Mouse (Mus musculus) erythroblast, embryonic 14.5 days (primary cell): ENCODE data around the gene Olfr1447. TPM values are rescaled to one million over a fixed set of nuclear protein-coding genes. Genes with fewer than 3 reads are reported as not detected.

ENCODE experiments used
- H3K27me3 ChIP-seq: 2 replicates; pipeline ENCODE4 v1.6.1; 2012; ENCODE audit warnings: inconsistent platforms; ENCODE audit not compliant: control insufficient read depth
- H3K36me3 ChIP-seq: 2 replicates; pipeline ENCODE4 v1.6.1; 2012; ENCODE audit warnings: mild to moderate bottlenecking, inconsistent platforms; ENCODE audit not compliant: control insufficient read depth
- H3K4me1 ChIP-seq: 2 replicates; pipeline ENCODE4 v1.6.1; 2012; ENCODE audit warnings: inconsistent platforms; ENCODE audit not compliant: control insufficient read depth
- H3K4me3 ChIP-seq: replicated peaks from 2 replicates; pipeline ENCODE3; 2012; ENCODE audit warnings: moderate library complexity, mild to moderate bottlenecking, inconsistent platforms
- H3K9me3 ChIP-seq: 2 replicates; pipeline ENCODE4 v1.6.1; 2012; ENCODE audit warnings: low read length, inconsistent platforms, mixed read lengths; ENCODE audit not compliant: control insufficient read depth
- GATA1 ChIP-seq: IDR thresholded peaks from 2 replicates; pipeline ENCODE4 v1.6.1; 2012; ENCODE audit warnings: low read length, inconsistent platforms, mixed read lengths
- TAL1 ChIP-seq: IDR thresholded peaks from 3 replicates; pipeline ENCODE4 v1.6.1; 2012; ENCODE audit warnings: low read length, inconsistent platforms, mixed read lengths
- polyA plus RNA-seq: library from polyadenylated mRNA; stranded (reverse); fragments of >175 nt; gene quantifications from 2 replicates; pipeline ENCODE4 v1.2.3, GENCODE M21; 2012

Gene Olfr1447
- polyA plus RNA-seq: not detected in 2 replicates

DNA sequence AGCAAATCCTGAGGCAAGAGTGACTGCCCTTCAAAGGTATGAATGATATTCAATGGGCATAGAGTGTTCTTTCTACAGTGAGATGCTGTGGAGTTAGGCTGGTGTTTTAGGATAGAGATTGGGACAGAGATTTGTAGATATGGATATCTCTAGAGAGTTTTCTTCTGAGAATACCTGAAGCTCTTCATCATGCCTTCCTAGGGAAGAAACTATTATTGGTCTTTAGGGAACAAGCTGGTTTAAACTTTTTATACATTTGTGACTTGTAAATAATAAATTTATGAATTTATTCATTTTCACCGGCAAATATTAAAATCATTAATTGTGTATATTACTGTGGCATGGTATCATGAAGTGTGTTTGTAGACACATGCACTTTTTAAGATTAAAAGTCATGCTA is at the start of gene Olfr1447:
TSS of gene Olfr1447 (minus strand) at position 101 of the 400 bp plus-strand sequence.
- Histone ChIP-seq H3K36me3 (no peaks in the 10 kb centered on the region), H3K4me3 (no peak within 1 kb of the TSS), H3K27me3 (no peaks in the 10 kb centered on the region), H3K4me1 (no peaks in the 10 kb centered on the region), H3K9me3 (peaks cover 2% of the 10 kb centered on the region; the same call in 1 of the 2 replicates)
- TF ChIP-seq GATA1: no peak
- TF ChIP-seq TAL1: no peak

- no peak for TF ChIP-seq GATA1
- no peak for TF ChIP-seq TAL1
- Histone ChIP-seq H3K4me1 (no peaks in the 10 kb centered on the region), H3K36me3 (no peaks in the 10 kb centered on the region), H3K9me3 (peaks cover 2% of the 10 kb centered on the region; the same call in 1 of the 2 replicates), H3K4me3 (no peak within 1 kb of the TSS), H3K27me3 (no peaks in the 10 kb centered on the region)
Observed at GRCm38 (mm10) chr19:12949958-12950357, 46.4 kb upstream of the Olfr1447 start, which contains the start of gene Olfr1450. Gene Olfr1450 (plus strand): TSS chr19:12950258.

- Histone ChIP-seq H3K9me3 (no peaks in the 10 kb centered on the region), H3K36me3 (no peaks in the 10 kb centered on the region), H3K27me3 (no peaks in the 10 kb centered on the region), H3K4me1 (no peaks in the 10 kb centered on the region), H3K4me3 (no peak within 1 kb of the TSS)
- TF ChIP-seq GATA1 (no peak), TAL1 (no peak)
Observed at GRCm38 (mm10) chr19:12930540-12930939, 27.0 kb upstream of the Olfr1447 start, which contains the start of gene Olfr1449. Gene Olfr1449 (plus strand): TSS chr19:12930840.

- Histone ChIP-seq H3K9me3 (no peaks in the 10 kb centered on the region), H3K4me3 (no peak within 1 kb of the TSS), H3K27me3 (no peaks in the 10 kb centered on the region), H3K36me3 (no peaks in the 10 kb centered on the region), H3K4me1 (no peaks in the 10 kb centered on the region)
- TF ChIP-seq GATA1 (no peak), TAL1 (no peak)
Observed at GRCm38 (mm10) chr19:12924319-12924718, 20.8 kb upstream of the Olfr1447 start, which contains the start of gene Olfr1448. Gene Olfr1448 (minus strand): TSS chr19:12924419.

- H3K9me3 ChIP-seq: peaks cover 2% of the 10 kb centered on the region
- no peaks in the 10 kb centered on the region for H3K4me1 ChIP-seq
- H3K36me3 ChIP-seq: no peaks in the 10 kb centered on the region
- H3K27me3 ChIP-seq: no peaks in the 10 kb centered on the region
- TF ChIP-seq GATA1: no peak
- TF ChIP-seq TAL1: no peak
- H3K4me3 ChIP-seq: no peak within 1 kb of the TSS
Observed at GRCm38 (mm10) chr19:12893424-12893823, 10.1 kb downstream of the Olfr1447 start, which contains the start of gene Olfr1446. Gene Olfr1446 (minus strand): TSS chr19:12893524.

- Histone ChIP-seq H3K4me3 (no peak within 1 kb of the TSS), H3K4me1 (no peaks in the 10 kb centered on the region), H3K36me3 (no peaks in the 10 kb centered on the region), H3K9me3 (no peaks in the 10 kb centered on the region), H3K27me3 (no peaks in the 10 kb centered on the region)
- TF ChIP-seq GATA1: no peak
- TF ChIP-seq TAL1: no peak
Observed at GRCm38 (mm10) chr19:12883555-12883954, 20.0 kb downstream of the Olfr1447 start, which contains the start of gene Olfr1445. Gene Olfr1445 (plus strand): TSS chr19:12883855.

GRCm38 (mm10) chr19:12856983-12857382 is 46.6 kb downstream of the Olfr1447 start, which contains the start of gene Olfr1444:
Gene Olfr1444 (plus strand): TSS chr19:12857283.
- H3K4me1 ChIP-seq: no peaks in the 10 kb centered on the region
- no peaks in the 10 kb centered on the region for H3K36me3 ChIP-seq
- no peak within 1 kb of the TSS for H3K4me3 ChIP-seq
- no peaks in the 10 kb centered on the region for H3K9me3 ChIP-seq
- no peak for TF ChIP-seq TAL1
- no peak for TF ChIP-seq GATA1
- H3K27me3 ChIP-seq: no peaks in the 10 kb centered on the region

Other genes with a start within 250 kb of the Olfr1447 start
- gene Olfr1442, start 233.3 kb downstream of the Olfr1447 start, polyA plus RNA-seq: not detected in 2 replicates
- not detected in 2 replicates for gene Olfr1443, start 225.6 kb downstream of the Olfr1447 start, polyA plus RNA-seq
- gene Keg1, start 208.0 kb downstream of the Olfr1447 start, polyA plus RNA-seq: 0.07 TPM in 1 of 2 replicates, not detected in the other
- gene Cntf, start 138.1 kb downstream of the Olfr1447 start, polyA plus RNA-seq: 0.03 TPM in 1 of 2 replicates, not detected in the other
- gene Zfp91, start 107.6 kb downstream of the Olfr1447 start, polyA plus RNA-seq: 4.8 TPM in 2 replicates
- gene Lpxn, start 107.5 kb downstream of the Olfr1447 start, polyA plus RNA-seq: 0.02 TPM in 1 of 2 replicates, not detected in the other
- gene Gm5244, start 57.1 kb downstream of the Olfr1447 start, polyA plus RNA-seq: not detected in 2 replicates
- not detected in 2 replicates for gene Olfr1444, start 46.5 kb downstream of the Olfr1447 start, polyA plus RNA-seq
- gene Olfr1445, start 19.9 kb downstream of the Olfr1447 start, polyA plus RNA-seq: not detected in 2 replicates
- gene Olfr1446, start 10.2 kb downstream of the Olfr1447 start, polyA plus RNA-seq: not detected in 2 replicates
- gene Olfr1448, start 20.7 kb upstream of the Olfr1447 start, polyA plus RNA-seq: not detected in 2 replicates
- gene Olfr1449, start 27.1 kb upstream of the Olfr1447 start, polyA plus RNA-seq: not detected in 2 replicates
- gene Olfr1450, start 46.5 kb upstream of the Olfr1447 start, polyA plus RNA-seq: not detected in 2 replicates
- gene Olfr1451, start 91.3 kb upstream of the Olfr1447 start, polyA plus RNA-seq: not detected in 2 replicates
- not detected in 2 replicates for gene Olfr1453, start 124.6 kb upstream of the Olfr1447 start, polyA plus RNA-seq
- 0.01 TPM in 1 of 2 replicates, not detected in the other for gene Olfr1454, start 156.9 kb upstream of the Olfr1447 start, polyA plus RNA-seq
- not detected in 2 replicates for gene Olfr1457, start 194.1 kb upstream of the Olfr1447 start, polyA plus RNA-seq
- not detected in 2 replicates for gene Olfr1458, start 203.0 kb upstream of the Olfr1447 start, polyA plus RNA-seq
- not detected in 2 replicates for gene Olfr1459, start 245.8 kb upstream of the Olfr1447 start, polyA plus RNA-seq